Mouse (Mus musculus): ENCODE data around the gene Gm3591.
A peak's percentile ranks its signal among the peaks of the same experiment; 100 is the strongest.
"Not testable (repeated sequence)": the region's sequence is repeated elsewhere in the genome, so short reads cannot be mapped to it uniquely, and the experiment has no call there.

The Gm3591 gene

DNA sequence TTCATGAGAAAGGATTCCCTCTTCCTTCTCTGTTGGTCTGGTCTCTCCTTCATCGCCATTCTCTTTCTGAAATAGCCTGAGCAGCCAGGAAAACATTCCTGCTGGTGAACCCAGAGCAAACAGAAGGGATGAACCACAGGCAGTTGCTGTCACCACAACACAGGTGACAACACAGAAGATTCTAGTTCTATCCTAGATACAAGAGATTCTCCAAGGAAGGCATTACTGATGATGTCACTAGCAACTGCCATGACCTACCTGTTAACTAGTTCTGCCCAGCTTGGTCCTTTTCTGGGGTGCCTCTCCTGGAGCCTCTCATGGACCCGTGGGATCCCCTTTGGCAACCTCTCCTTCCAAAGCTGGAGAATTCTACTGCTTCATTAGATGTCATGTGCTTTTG lies at the start of gene Gm3591:
TSS of gene Gm3591 (minus strand) at position 101 of the 400 bp plus-strand sequence.
- not testable (repeated sequence) for DNase-seq (ENCODE audit: low spot score)

DNA sequence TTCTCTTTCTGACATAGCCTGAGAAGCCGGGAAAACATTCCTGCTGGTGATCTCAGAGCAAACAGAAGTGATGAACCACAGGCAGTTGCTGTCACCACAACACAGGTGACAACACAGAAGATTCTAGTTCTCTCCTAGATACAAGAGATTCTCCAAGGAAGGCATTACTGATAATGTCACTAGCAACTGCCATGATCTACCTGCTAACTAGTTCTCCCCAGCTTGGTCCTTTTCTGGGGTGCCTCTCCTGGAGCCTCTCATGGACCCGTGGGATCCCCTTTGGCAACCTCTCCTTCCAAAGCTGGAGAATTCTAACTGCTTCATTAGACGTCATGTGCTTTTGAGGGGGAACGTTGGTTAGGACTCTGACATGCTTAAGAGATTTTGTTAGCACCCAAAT lies 32.2 kb upstream of the Gm3591 start, which contains the start of gene Gm3594:
TSS of gene Gm3594 (minus strand) at position 101 of the 400 bp plus-strand sequence.
- DNase-seq (ENCODE audit: low spot score), result not testable (repeated sequence)

DNA sequence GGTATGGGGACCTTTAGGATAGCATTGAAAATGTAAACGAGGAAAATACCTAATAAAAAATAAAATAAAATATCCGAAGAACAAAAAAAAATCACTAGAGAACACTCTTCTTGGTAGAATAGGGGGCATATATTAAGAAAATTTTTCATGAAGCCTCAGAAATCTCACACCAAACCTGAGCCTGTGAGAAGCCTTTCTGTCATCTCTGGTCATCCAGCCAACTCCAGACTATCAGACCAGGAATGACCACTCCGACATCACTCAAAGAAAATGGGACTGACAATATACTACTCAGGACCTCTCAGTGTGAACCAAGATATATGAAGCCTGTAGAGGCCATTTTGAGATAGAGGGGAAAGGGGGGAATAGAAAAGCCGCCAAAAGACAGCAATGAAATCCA lies 28.5 kb upstream of the Gm3591 start:
- not testable (repeated sequence) for DNase-seq (ENCODE audit: low spot score)

DNA sequence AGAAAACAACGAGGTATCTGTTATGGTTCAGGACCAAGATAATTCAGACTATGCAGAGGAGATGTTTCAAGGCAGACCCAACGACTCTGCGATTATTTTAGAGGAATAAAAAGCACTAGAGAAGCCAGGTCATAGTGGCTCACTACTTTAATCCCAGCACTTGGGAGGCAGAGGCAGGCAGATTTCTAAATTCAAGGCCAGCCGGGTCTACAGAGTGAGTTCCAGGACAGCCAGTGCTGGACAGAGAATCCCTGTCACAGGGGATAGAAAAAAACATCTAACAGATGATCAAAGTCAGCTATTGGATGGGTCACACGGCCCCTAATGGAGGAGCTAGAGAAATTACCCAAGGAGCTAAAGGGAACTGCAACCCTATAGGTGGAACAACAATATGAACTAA lies 27.9 kb upstream of the Gm3591 start:
- peak; percentile 9 for DNase-seq (ENCODE audit: low spot score)

DNA sequence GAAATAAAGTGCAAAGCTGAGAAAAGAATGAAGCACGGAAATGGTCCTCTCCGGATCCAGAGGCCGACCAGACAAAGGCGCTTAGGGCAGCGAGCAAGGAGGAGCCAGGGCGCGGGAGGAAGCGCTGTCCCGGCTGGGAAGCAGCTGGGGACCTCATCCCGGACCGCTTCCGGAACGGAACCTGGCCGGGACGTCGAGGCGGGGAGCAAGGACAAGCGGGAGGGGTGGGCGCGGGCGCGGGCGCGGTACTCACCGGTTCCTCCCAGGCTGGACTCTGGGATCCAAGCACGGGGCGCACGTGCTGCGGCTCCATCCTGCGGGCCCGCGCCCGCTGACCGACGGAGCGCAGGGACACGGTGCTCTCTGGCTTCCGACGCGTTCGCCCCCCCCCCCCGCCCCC lies 14.5 kb upstream of the Gm3591 start:
- DNase-seq (ENCODE audit: low spot score), result peak; percentile 8

DNA sequence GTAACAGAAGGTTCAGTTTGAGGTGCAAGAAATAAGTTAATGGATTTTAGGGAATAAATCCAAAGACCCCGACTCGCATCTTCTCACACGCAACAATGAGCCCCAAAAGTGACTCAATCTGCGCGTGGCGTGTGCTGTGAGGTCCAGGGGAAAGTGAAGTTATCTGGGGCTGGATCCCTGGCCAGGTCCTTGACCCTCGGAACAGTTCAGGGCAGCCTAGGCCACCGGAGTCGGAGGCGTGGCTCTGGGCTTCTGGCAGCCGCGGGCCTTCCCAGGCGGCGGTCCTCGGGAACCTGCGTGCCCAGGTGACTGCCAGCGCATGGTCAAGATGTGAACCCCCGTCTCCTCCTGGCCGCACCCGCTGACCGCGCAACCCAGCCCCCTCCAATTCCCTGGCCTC lies 14.1 kb upstream of the Gm3591 start:
- peak; percentile 3 for DNase-seq (ENCODE audit: low spot score)

DNA sequence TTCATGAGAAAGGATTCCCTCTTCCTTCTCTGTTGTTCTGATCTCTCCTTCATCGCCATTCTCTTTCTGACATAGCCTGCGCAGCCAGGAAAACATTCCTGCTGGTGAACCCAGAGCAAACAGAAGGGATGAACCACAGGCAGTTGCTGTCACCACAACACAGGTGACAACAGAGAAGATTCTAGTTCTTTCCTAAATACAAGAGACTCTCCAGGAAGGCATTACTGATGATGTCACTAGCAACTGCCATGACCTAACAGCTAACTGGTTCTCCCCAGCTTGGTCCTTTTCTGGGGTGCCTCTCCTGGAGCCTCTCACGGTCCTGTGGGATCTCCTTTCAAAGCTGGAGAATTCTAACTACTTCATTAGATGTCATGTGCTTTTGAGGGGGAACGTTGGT lies 22.1 kb downstream of the Gm3591 start, which contains the start of gene Gm16440:
TSS of gene Gm16440 (minus strand) at position 101 of the 400 bp plus-strand sequence.
- not testable (repeated sequence) for DNase-seq (ENCODE audit: low spot score)

All from urinary bladder, postnatal 10 days (tissue).